Mouse (Mus musculus) heart, embryonic 11.5 days (tissue): ENCODE results near the gene Pcdh9. TPM values are rescaled to one million over a fixed set of nuclear protein-coding genes. Genes with fewer than 3 reads are reported as not detected.

Source experiments
- ATAC-seq: fragments of 200-750 bp; cut with Nextera tagmentation; replicated peaks from 2 replicates; pipeline ENCODE4 v1.8.0; 2017; ENCODE audit warnings: moderate library complexity; ENCODE audit not compliant: insufficient number of reproducible peaks, low FRiP score, low TSS enrichment
- H3K27ac ChIP-seq: fragments of 300-500 bp; sonication (generic); 2 replicates; pipeline ENCODE4 v1.5.1; 2014; ENCODE audit warnings: mild to moderate bottlenecking, low read depth, low read length
- H3K27me3 ChIP-seq: fragments of 300-500 bp; sonication (generic); 2 replicates; pipeline ENCODE4 v1.6.1; 2014; ENCODE audit warnings: mild to moderate bottlenecking, low read length, mixed read lengths; ENCODE audit not compliant: control insufficient read depth, insufficient read depth
- H3K36me3 ChIP-seq: fragments of 300-500 bp; sonication (generic); 2 replicates; pipeline ENCODE4 v1.6.1; 2014; ENCODE audit warnings: mild to moderate bottlenecking, low read length, moderate library complexity, mixed read lengths; ENCODE audit not compliant: control insufficient read depth, insufficient read depth
- H3K4me1 ChIP-seq: fragments of 300-500 bp; sonication (generic); 2 replicates; pipeline ENCODE4 v1.6.1; 2014; ENCODE audit warnings: low read length; ENCODE audit not compliant: control insufficient read depth, insufficient read depth
- H3K4me2 ChIP-seq: fragments of 300-500 bp; sonication (generic); 2 replicates; pipeline ENCODE4 v1.6.1; 2014; ENCODE audit warnings: mild to moderate bottlenecking, moderate library complexity
- H3K4me3 ChIP-seq: fragments of 300-500 bp; sonication (generic); 2 replicates; pipeline ENCODE4 v1.5.1; 2014; ENCODE audit warnings: low read depth, low read length
- H3K9ac ChIP-seq: fragments of 300-500 bp; sonication (generic); 2 replicates; pipeline ENCODE4 v1.6.1; 2014; ENCODE audit warnings: mild to moderate bottlenecking, low read depth, low read length, moderate library complexity
- H3K9me3 ChIP-seq: fragments of 300-500 bp; sonication (generic); replicated peaks from 2 replicates; pipeline ENCODE4 v1.6.1; 2016; ENCODE audit warnings: low read length; ENCODE audit not compliant: control insufficient read depth
- WGBS: fragments of 180-500 bp; shearing (Covaris S2); extraction: QIAGEN DNeasy Blood & Tissue Kit; methylation state at CpG from one replicate; pipeline ENCODE4 v1.1.7; 2014; ENCODE audit not compliant: insufficient replicate concordance; 5-methylcytosine and 5-hydroxymethylcytosine counted together
- polyA plus RNA-seq: library from polyadenylated mRNA; unstranded; fragments of >200 nt; fragmentation: Nextera tagmentation; extraction: Ambion mirVana; gene quantifications from 2 replicates; pipeline ENCODE4 v1.2.1, GENCODE M21; 2014

The Pcdh9 gene
- polyA plus RNA-seq, 1 experiment from 2014 or later = 5.6 TPM

DNA sequence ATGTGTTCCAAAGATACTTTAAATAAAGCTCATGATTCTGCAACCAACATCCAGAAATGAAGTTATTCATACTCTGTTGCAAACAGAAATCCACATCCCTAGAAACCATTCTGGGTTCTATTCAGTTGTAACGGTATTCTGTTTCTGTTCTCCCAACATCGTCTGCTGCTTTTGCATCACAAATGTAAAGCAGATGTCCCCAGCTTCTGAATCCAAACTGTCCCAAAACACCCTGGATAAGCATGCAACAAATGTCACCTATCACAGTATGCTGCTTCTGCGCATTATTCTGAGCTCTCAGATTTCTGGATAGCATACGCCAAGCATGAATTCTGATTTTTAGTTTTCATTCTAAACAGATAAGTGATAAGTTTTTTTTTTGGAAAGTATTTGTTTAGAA lies 516.3 kb downstream of the Pcdh9 start:
- ATAC-seq = no peak
- H3K9me3 ChIP-seq = no peaks in the 10 kb centered on the region
- no peaks in the 10 kb centered on the region for H3K4me1 ChIP-seq
- H3K9ac ChIP-seq = no peak overlapping the region
- H3K4me3 ChIP-seq = no peak overlapping the region
- H3K4me2 ChIP-seq = no peak overlapping the region
- no peaks in the 10 kb centered on the region for H3K27me3 ChIP-seq
- 73% methylated on average over 4 of the region's 4 CpGs for WGBS
- H3K36me3 ChIP-seq = no peaks in the 10 kb centered on the region
- H3K27ac ChIP-seq = no peak overlapping the region

DNA sequence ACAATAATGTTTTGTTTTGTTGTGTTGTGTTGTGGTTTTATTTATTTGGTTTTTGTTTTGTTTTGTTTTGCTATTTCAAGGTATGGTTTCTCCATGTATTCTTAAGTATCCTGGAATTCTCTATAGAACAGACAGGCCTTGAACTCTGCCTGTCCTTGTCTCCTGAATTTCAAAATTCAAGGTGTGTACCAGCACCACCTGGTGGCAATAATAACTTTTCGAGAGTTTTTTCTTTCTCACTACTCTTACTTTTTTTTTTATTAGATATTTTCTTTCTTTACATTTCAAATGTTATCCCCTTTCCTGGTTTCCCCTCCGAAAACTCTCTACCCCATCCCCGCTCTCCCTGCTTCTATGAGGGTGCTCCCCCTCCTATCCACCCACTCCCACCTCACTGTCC lies 536.3 kb downstream of the Pcdh9 start:
- Histone ChIP-seq H3K27me3 (no peaks in the 10 kb centered on the region), H3K4me3 (no peak overlapping the region), H3K4me2 (no peak overlapping the region), H3K36me3 (no peaks in the 10 kb centered on the region), H3K4me1 (no peaks in the 10 kb centered on the region), H3K9me3 (no peaks in the 10 kb centered on the region), H3K27ac (no peak overlapping the region), H3K9ac (no peak overlapping the region)
- 78% methylated on average over 3 of the region's 3 CpGs for WGBS
- no peak for ATAC-seq

DNA sequence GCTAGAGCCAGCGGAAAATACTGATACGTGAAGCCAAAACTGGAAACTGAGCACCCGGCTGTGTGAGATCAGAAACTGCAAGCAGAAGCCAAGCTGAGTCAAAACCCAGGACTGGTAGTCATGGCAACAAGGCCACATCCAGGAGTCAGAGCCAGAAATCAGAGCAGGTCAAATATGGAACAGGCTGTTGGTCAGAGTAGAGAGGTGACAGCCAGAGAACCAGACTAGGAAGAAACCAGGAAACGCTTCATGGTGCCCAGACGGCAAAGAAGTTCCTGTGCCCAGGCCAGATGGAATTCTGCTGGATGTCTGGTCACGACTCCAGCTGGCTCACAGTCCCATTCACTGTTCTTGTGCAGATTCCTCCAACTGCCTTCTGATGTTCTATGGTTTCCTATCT lies 539.6 kb downstream of the Pcdh9 start:
- H3K27ac ChIP-seq = no peak overlapping the region
- no peaks in the 10 kb centered on the region for H3K27me3 ChIP-seq
- H3K4me1 ChIP-seq = no peaks in the 10 kb centered on the region
- no peaks in the 10 kb centered on the region for H3K36me3 ChIP-seq
- no peak overlapping the region for H3K4me3 ChIP-seq
- no peaks in the 10 kb centered on the region for H3K9me3 ChIP-seq
- H3K9ac ChIP-seq = no peak overlapping the region
- H3K4me2 ChIP-seq = no peak overlapping the region
- ATAC-seq = no peak
- WGBS = 52% methylated on average over 6 of the region's 6 CpGs

DNA sequence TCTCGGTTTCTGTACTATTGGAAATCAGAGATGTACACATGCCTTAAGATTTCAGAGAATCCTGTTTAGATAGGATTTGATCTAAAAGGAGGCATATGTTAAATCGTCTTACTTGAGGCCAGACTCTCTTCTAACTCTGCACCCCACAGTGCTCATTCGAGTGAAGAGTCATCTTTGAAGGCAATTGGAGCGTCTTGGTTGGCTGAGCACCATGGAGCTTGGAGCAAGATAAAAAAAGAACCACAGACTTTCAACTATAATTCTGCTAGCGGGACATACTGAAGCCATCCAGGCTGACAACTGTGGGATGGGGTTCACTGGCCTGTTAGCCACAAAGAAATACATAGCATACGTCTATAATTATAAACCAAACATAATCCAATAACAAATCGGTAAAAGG lies 541.3 kb downstream of the Pcdh9 start:
- Histone ChIP-seq H3K9ac (no peak overlapping the region), H3K36me3 (no peaks in the 10 kb centered on the region), H3K9me3 (no peaks in the 10 kb centered on the region), H3K27ac (no peak overlapping the region), H3K27me3 (no peaks in the 10 kb centered on the region), H3K4me1 (no peaks in the 10 kb centered on the region), H3K4me2 (no peak overlapping the region), H3K4me3 (no peak overlapping the region)
- no peak for ATAC-seq
- WGBS = 74% methylated on average over 7 of the region's 7 CpGs

DNA sequence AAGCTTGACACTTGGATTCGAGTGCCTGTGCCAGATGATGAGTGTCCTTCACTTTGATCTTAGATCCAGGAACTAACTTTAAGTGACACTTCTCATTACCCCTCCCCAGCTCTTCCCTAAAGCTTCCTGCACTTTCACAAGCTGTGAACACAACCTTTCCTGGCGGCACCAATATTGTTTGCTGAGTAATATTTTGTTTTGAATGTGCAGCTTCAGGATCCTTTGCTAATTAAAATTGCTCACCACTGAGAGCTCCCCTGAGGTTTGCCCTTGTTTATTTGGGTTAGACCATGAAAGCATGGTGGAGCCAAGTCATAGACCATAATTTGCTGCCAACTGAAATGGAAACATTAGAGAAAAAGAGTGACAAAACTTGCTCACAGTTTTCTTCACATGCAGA lies 543.4 kb downstream of the Pcdh9 start:
- H3K9me3 ChIP-seq = no peaks in the 10 kb centered on the region
- no peak overlapping the region for H3K9ac ChIP-seq
- H3K4me1 ChIP-seq = no peaks in the 10 kb centered on the region
- H3K4me3 ChIP-seq = no peak overlapping the region
- H3K36me3 ChIP-seq = no peaks in the 10 kb centered on the region
- WGBS = 12% methylated on average over 2 of the region's 2 CpGs
- H3K27ac ChIP-seq = no peak overlapping the region
- no peaks in the 10 kb centered on the region for H3K27me3 ChIP-seq
- H3K4me2 ChIP-seq = no peak overlapping the region
- no peak for ATAC-seq

DNA sequence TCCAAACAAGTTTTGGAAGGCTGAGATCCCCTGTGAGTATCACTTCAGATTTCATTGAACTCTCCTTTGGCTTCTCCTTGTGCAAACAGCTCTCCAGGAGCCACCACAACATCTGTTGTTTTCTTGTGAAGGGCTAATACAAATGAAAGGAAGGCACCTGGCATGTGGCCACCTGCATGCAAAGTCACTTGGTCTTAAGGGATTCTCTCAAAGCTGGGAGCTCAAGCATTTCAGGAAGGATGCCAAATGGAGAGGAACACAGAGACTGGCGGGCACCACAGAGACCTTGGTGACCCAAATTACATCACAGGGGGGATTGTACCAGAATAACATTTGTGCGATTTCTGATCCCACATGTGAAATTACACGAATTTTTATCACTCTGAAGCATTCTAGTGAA lies 547.7 kb downstream of the Pcdh9 start:
- Histone ChIP-seq H3K36me3 (no peaks in the 10 kb centered on the region), H3K4me2 (no peak overlapping the region), H3K27ac (no peak overlapping the region), H3K27me3 (no peaks in the 10 kb centered on the region), H3K9me3 (no peaks in the 10 kb centered on the region), H3K4me3 (no peak overlapping the region), H3K4me1 (no peaks in the 10 kb centered on the region), H3K9ac (no peak overlapping the region)
- WGBS = 45% methylated on average over 3 of the region's 3 CpGs
- ATAC-seq = no peak

DNA sequence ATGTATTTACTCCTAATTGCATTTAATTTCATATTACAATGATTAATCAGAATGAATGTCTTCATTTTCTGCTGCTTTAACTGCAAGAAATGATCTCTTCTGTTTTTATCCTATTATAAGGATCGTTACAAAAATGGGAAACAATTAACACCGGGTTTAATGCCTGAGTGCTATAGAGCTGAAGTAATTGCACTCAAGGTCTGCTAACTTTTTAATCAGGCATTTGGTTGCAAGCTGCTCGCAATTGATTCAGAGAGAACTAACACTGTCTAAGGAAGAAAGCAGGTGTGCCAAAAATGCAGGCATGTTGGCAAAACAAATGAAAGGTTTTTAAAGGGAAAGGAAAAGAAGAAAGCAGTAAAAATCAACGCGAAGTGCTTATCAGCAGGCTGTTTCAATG lies 549.1 kb downstream of the Pcdh9 start:
- ATAC-seq = no peak
- no peaks in the 10 kb centered on the region for H3K27me3 ChIP-seq
- no peak overlapping the region for H3K9ac ChIP-seq
- H3K9me3 ChIP-seq = no peaks in the 10 kb centered on the region
- H3K4me3 ChIP-seq = no peak overlapping the region
- H3K4me1 ChIP-seq = no peaks in the 10 kb centered on the region
- 59% methylated on average over 5 of the region's 5 CpGs for WGBS
- H3K27ac ChIP-seq = no peak overlapping the region
- H3K4me2 ChIP-seq = no peak overlapping the region
- H3K36me3 ChIP-seq = no peaks in the 10 kb centered on the region

DNA sequence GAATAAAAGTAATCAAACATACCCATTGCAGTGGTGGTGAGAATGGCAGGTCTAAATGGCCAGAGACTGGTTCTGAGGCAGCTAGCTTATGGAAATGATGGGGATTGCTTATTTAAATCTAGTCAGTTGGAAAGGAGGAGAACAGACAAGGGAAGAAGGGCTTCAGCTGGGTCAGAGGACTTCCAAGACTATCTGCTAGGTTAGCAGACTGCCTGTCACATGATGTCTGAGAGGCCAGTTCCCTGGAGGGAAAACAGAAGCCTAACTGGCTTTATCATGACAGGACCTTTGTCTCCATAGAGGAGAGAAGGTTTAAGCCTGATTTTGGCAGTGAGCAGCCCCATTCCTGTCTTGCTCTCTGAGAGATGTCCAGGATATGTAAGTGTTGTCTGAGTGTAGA lies 561.2 kb downstream of the Pcdh9 start:
- H3K4me3 ChIP-seq = no peak overlapping the region
- H3K4me1 ChIP-seq = no peaks in the 10 kb centered on the region
- H3K27me3 ChIP-seq = no peaks in the 10 kb centered on the region
- no peak overlapping the region for H3K27ac ChIP-seq
- H3K4me2 ChIP-seq = no peak overlapping the region
- no peak overlapping the region for H3K9ac ChIP-seq
- H3K36me3 ChIP-seq = no peaks in the 10 kb centered on the region
- ATAC-seq = no peak
- H3K9me3 ChIP-seq = no peaks in the 10 kb centered on the region

DNA sequence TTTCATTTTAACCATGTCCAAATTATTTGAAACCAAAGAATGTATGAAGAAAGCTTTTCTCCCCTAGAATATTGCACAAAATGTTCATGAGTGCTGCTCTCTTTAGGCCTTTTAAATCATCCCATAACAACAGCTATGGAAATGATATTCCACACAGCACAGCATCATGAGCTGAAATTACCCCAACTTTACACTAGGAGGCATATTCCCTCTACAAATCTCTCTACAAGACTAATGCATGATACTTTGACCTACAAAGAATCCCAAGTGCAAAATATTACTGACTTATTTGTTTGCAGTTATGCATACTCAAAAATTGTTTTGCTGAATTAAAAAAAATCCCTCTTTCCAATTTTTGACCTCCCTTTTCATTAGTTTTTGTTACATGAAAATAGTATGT lies 573.1 kb downstream of the Pcdh9 start:
- no peaks in the 10 kb centered on the region for H3K36me3 ChIP-seq
- H3K4me1 ChIP-seq = no peaks in the 10 kb centered on the region
- H3K27me3 ChIP-seq = no peaks in the 10 kb centered on the region
- ATAC-seq = no peak
- no peak overlapping the region for H3K27ac ChIP-seq
- H3K4me2 ChIP-seq = no peak overlapping the region
- H3K4me3 ChIP-seq = no peak overlapping the region
- no peak overlapping the region for H3K9ac ChIP-seq
- no peaks in the 10 kb centered on the region for H3K9me3 ChIP-seq
